Mouse (Mus musculus) spleen, adult 2 months (tissue): ENCODE data around the gene Cpne2.

Experiments used
- CTCF ChIP-seq: fragments of 200-500 bp; IDR thresholded peaks from 2 replicates; pipeline ENCODE4 v1.5.1; 2011; ENCODE audit warnings: mild to moderate bottlenecking, inconsistent platforms; ENCODE audit not compliant: insufficient read depth, insufficient read length, insufficient replicate concordance; ENCODE audit errors: extremely low read depth
- POLR2A ChIP-seq: fragments of 200-500 bp; IDR thresholded peaks from 2 replicates; pipeline ENCODE4 v1.6.1; 2011; ENCODE audit warnings: low read depth, low read length, inconsistent platforms

GRCm38 (mm10) chr8:94564421-94564820, 31.6 kb downstream of the Cpne2 start:
- no peak for TF ChIP-seq POLR2A
- no peak for TF ChIP-seq CTCF
